Mouse (Mus musculus): ENCODE measurements around the gene Klk1b9. TPM values are rescaled to one million over a fixed set of nuclear protein-coding genes. Genes with fewer than 3 reads are reported as not detected.

Gene Klk1b9
- total RNA-seq, 2 experiments from 2014 or later = not detected

Other genes starting within 250 kb of the Klk1b9 start
- not detected for gene Klk12, start 207.2 kb upstream of the Klk1b9 start, total RNA-seq (2021)
- gene Klk11, start 201.5 kb upstream of the Klk1b9 start, total RNA-seq (2021) = not detected
- not detected for gene Klk10, start 195.0 kb upstream of the Klk1b9 start, total RNA-seq (2021)
- gene Klk9, start 184.2 kb upstream of the Klk1b9 start, total RNA-seq (2021) = not detected
- 10 to 100 TPM; 13.5 to 16.7 TPM for gene Klk8, start 178.5 kb upstream of the Klk1b9 start, total RNA-seq (2021)
- gene Klk7, start 164.8 kb upstream of the Klk1b9 start, total RNA-seq (2021) = under 1 TPM in 1 of 2 experiments, not detected in 1; 0.36 TPM
- gene Klk6, start 151.6 kb upstream of the Klk1b9 start, total RNA-seq (2021) = not detected
- gene Klk5, start 134.1 kb upstream of the Klk1b9 start, total RNA-seq (2021) = not detected
- gene Klk4, start 94.9 kb upstream of the Klk1b9 start, total RNA-seq (2021) = not detected
- gene Klk15, start 42.3 kb upstream of the Klk1b9 start, total RNA-seq (2021) = not detected
- not detected for gene Klk1b8, start 25.4 kb upstream of the Klk1b9 start, total RNA-seq (2021)
- gene Klk1b1, start 9.3 kb upstream of the Klk1b9 start, total RNA-seq (2021) = not detected
- gene Klk1b11, start 19.8 kb downstream of the Klk1b9 start, total RNA-seq (2021) = not detected
- gene Klk1b26, start 36.1 kb downstream of the Klk1b9 start, total RNA-seq (2021) = not detected
- not detected for gene Klk1b27, start 76.2 kb downstream of the Klk1b9 start, total RNA-seq (2021)
- not detected for gene Klk1b21, start 126.3 kb downstream of the Klk1b9 start, total RNA-seq (2021)
- gene Klk1b22, start 136.6 kb downstream of the Klk1b9 start, total RNA-seq (2021) = not detected
- not detected for gene Klk1b16, start 160.7 kb downstream of the Klk1b9 start, total RNA-seq (2021)
- gene Klk1b24, start 212.2 kb downstream of the Klk1b9 start, total RNA-seq (2021) = not detected
- gene Klk1b3, start 222.1 kb downstream of the Klk1b9 start, total RNA-seq (2021) = not detected
- gene Klk1b4, start 231.4 kb downstream of the Klk1b9 start, total RNA-seq (2021) = not detected
- not detected for gene Klk1b5, start 239.9 kb downstream of the Klk1b9 start, total RNA-seq (2021)
- not detected for gene Klk1, start 249.3 kb downstream of the Klk1b9 start, total RNA-seq (2021)